Mouse (Mus musculus) testis, adult 2 months (tissue): ENCODE data around the gene Cd36.

Source experiments
- CTCF ChIP-seq: fragments of 200-500 bp; IDR thresholded peaks from 2 replicates; pipeline ENCODE4 v1.5.1; 2012; ENCODE audit warnings: low read depth, mild to moderate bottlenecking, inconsistent platforms, low read length, moderate library complexity; ENCODE audit not compliant: control insufficient read depth, insufficient read depth, insufficient replicate concordance
- POLR2A ChIP-seq: fragments of 200-500 bp; IDR thresholded peaks from 2 replicates; pipeline ENCODE4 v1.6.1; 2012; ENCODE audit warnings: low read depth, mild to moderate bottlenecking, inconsistent platforms, low read length, moderate library complexity; ENCODE audit not compliant: control insufficient read depth

DNA sequence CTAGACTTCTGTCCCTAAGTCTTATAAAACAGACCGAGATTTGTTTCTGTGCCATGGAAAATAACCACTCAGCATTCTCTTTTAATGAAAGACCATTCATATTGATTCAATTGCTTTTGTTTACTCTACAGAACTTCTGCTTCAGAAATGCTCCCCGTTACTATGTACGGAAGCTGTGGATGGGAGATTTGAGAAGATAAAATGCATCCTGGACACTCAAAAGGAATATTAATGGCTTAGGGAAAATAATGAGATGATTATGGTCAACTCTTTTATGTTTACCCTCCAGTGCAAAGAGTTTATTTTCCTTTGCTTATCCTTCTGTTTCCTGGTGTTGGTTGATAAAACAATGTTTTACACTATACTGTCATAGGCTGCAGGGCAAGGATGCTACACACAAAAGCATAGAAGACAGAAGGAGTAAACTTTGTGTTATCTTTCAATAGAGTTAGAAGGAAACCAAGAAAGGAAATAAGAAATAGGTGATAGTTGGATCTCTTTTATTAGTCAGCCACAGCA is 5.2 kb downstream of the Cd36 start:
- TF ChIP-seq POLR2A (no peak), CTCF (no peak)
